Mouse (Mus musculus) monocyte, adult 59 days (primary cell): Measurements from ENCODE around the gene Cacybp. TPM values are rescaled to one million over a fixed set of nuclear protein-coding genes. Genes with fewer than 3 reads are reported as not detected.

Experiments
- total RNA-seq, 2 experiments: library from RNA; stranded (reverse); gene quantifications; one replicate each; pipeline ENCODE4 v1.2.4; 2023

Gene Cacybp
- 10 to 100 TPM; 35.4 to 38.7 TPM for total RNA-seq

GRCm38 (mm10) chr1:160212703-160213669, at the start of gene Cacybp:
TSS of gene Cacybp (minus strand) at chr1:160212875.

GRCm38 (mm10) chr1:160194529-160195336, 17.9 kb downstream of the Cacybp start, which contains the start of gene Mrps14:
TSS of gene Mrps14 (plus strand) at chr1:160195215.

DNA sequence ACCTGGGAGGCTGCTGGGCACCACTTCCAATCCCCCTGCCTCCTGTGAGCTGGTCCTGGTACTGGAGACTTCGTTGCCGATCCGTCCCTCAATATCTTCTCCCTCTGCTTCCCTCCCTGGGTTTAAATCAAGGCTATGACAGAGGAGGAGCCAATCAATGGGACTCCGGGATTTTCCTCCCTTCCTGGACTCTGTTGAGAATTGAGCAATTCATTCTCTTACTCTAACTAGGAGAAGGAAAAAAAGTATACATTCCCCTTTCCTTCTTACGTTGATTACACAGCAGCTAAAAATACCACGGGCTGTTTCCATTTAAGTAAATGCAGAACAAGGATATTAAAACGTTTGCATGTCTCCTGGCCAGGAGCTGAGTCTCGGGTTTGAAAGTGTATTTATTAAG, 59.2 kb downstream of the Cacybp start, which contains the start of gene Tnn:
TSS of gene Tnn (minus strand) at position 101 of the 400 bp plus-strand sequence.

Other genes starting within 250 kb of the Cacybp start
- gene 4930523C07Rik, start 168.5 kb downstream of the Cacybp start, total RNA-seq, result 100 to 1,000 TPM; 143 to 158 TPM
- gene Tnn, start 59.3 kb downstream of the Cacybp start, total RNA-seq, result not detected
- 10 to 100 TPM; 26.8 to 28.7 TPM for gene Mrps14, start 17.7 kb downstream of the Cacybp start, total RNA-seq